Mouse (Mus musculus): ENCODE measurements around the gene Cadps. TPM values are rescaled to one million over a fixed set of nuclear protein-coding genes. Genes with fewer than 3 reads are reported as not detected.

The Cadps gene
- polyA plus RNA-seq, 1 experiment from 2014 or later = 0.06 TPM

- no peaks in the 10 kb centered on the region for H3K4me1 ChIP-seq
- no peaks in the 10 kb centered on the region for H3K27me3 ChIP-seq (replicated peaks)
- no peak overlapping the region for H3K9ac ChIP-seq
- no peaks in the 10 kb centered on the region for H3K36me3 ChIP-seq
- no peak for ATAC-seq
- no peak overlapping the region for H3K27ac ChIP-seq
- H3K9me3 ChIP-seq (replicated peaks) = no peaks in the 10 kb centered on the region
- 79% methylated on average over 6 of the region's 6 CpGs for WGBS (ENCODE audit: insufficient replicate concordance)
- no peak overlapping the region for H3K4me2 ChIP-seq
- H3K4me3 ChIP-seq = no peak overlapping the region
These were observed 374.0 kb downstream of the Cadps start for GRCm38 (mm10) chr14:12448883-12449282.

GRCm38 (mm10) chr14:12441019-12441418, 381.9 kb downstream of the Cadps start:
- Histone ChIP-seq H3K27me3 (replicated peaks) (no peaks in the 10 kb centered on the region), H3K4me2 (no peak overlapping the region), H3K36me3 (no peaks in the 10 kb centered on the region), H3K27ac (no peak overlapping the region), H3K4me3 (no peak overlapping the region), H3K9me3 (replicated peaks) (no peaks in the 10 kb centered on the region), H3K9ac (no peak overlapping the region), H3K4me1 (no peaks in the 10 kb centered on the region)
- 70% methylated on average over 2 of the region's 2 CpGs for WGBS (ENCODE audit: insufficient replicate concordance)
- ATAC-seq = no peak

GRCm38 (mm10) chr14:12437976-12438375, 384.9 kb downstream of the Cadps start:
- H3K4me2 ChIP-seq = no peak overlapping the region
- no peak for ATAC-seq
- H3K27me3 ChIP-seq (replicated peaks) = no peaks in the 10 kb centered on the region
- H3K36me3 ChIP-seq = no peaks in the 10 kb centered on the region
- H3K9me3 ChIP-seq (replicated peaks) = no peaks in the 10 kb centered on the region
- no peak overlapping the region for H3K9ac ChIP-seq
- WGBS (ENCODE audit: insufficient replicate concordance) = 58% methylated on average over 4 of the region's 4 CpGs
- no peak overlapping the region for H3K4me3 ChIP-seq
- no peaks in the 10 kb centered on the region for H3K4me1 ChIP-seq
- no peak overlapping the region for H3K27ac ChIP-seq

GRCm38 (mm10) chr14:12437422-12437821, 385.5 kb downstream of the Cadps start:
- no peak overlapping the region for H3K4me2 ChIP-seq

GRCm38 (mm10) chr14:12436903-12437368, 385.9 kb downstream of the Cadps start:
- ATAC-seq = no peak

More at GRCm38 (mm10) chr14:12437422-12437821, 385.5 kb downstream of the Cadps start:
- H3K27ac ChIP-seq = no peak overlapping the region
- H3K9ac ChIP-seq = no peak overlapping the region
- H3K4me3 ChIP-seq = no peak overlapping the region
- no peaks in the 10 kb centered on the region for H3K9me3 ChIP-seq (replicated peaks)
- 68% methylated on average over 7 of the region's 7 CpGs for WGBS (ENCODE audit: insufficient replicate concordance)
- ATAC-seq = no peak
- H3K27me3 ChIP-seq (replicated peaks) = no peaks in the 10 kb centered on the region
- H3K36me3 ChIP-seq = no peaks in the 10 kb centered on the region
- no peaks in the 10 kb centered on the region for H3K4me1 ChIP-seq

GRCm38 (mm10) chr14:12428021-12428654, 394.7 kb downstream of the Cadps start:
- H3K36me3 ChIP-seq = no peaks in the 10 kb centered on the region
- H3K27me3 ChIP-seq (replicated peaks) = no peaks in the 10 kb centered on the region
- H3K4me2 ChIP-seq = no peak overlapping the region
- ATAC-seq = no peak
- no peak overlapping the region for H3K4me3 ChIP-seq
- no peak overlapping the region for H3K9ac ChIP-seq
- no peaks in the 10 kb centered on the region for H3K9me3 ChIP-seq (replicated peaks)
- 65% methylated on average over 8 of the region's 8 CpGs for WGBS (ENCODE audit: insufficient replicate concordance)
- H3K27ac ChIP-seq = no peak overlapping the region
- no peaks in the 10 kb centered on the region for H3K4me1 ChIP-seq

More at GRCm38 (mm10) chr14:12436903-12437368, 385.9 kb downstream of the Cadps start:
- H3K4me1 ChIP-seq = no peaks in the 10 kb centered on the region
- H3K4me3 ChIP-seq = no peak overlapping the region
- no peaks in the 10 kb centered on the region for H3K27me3 ChIP-seq (replicated peaks)
- H3K27ac ChIP-seq = no peak overlapping the region
- no peaks in the 10 kb centered on the region for H3K9me3 ChIP-seq (replicated peaks)
- no peaks in the 10 kb centered on the region for H3K36me3 ChIP-seq
- WGBS (ENCODE audit: insufficient replicate concordance) = 72% methylated on average over 14 of the region's 14 CpGs
- no peak overlapping the region for H3K4me2 ChIP-seq
- no peak overlapping the region for H3K9ac ChIP-seq

- no peak overlapping the region for H3K4me3 ChIP-seq
- no peak for ATAC-seq
- 39% methylated on average over 6 of the region's 6 CpGs for WGBS (ENCODE audit: insufficient replicate concordance)
- no peaks in the 10 kb centered on the region for H3K4me1 ChIP-seq
- no peaks in the 10 kb centered on the region for H3K36me3 ChIP-seq
- H3K9me3 ChIP-seq (replicated peaks) = no peaks in the 10 kb centered on the region
- H3K27ac ChIP-seq = no peak overlapping the region
- no peaks in the 10 kb centered on the region for H3K27me3 ChIP-seq (replicated peaks)
- no peak overlapping the region for H3K4me2 ChIP-seq
- H3K9ac ChIP-seq = no peak overlapping the region
These were observed 397.6 kb downstream of the Cadps start for GRCm38 (mm10) chr14:12425311-12425710.

- Histone ChIP-seq H3K27ac (no peak overlapping the region), H3K9me3 (replicated peaks) (no peaks in the 10 kb centered on the region), H3K27me3 (replicated peaks) (no peaks in the 10 kb centered on the region), H3K4me2 (no peak overlapping the region), H3K9ac (no peak overlapping the region), H3K36me3 (no peaks in the 10 kb centered on the region), H3K4me3 (no peak overlapping the region), H3K4me1 (no peaks in the 10 kb centered on the region)
- no peak for ATAC-seq
- WGBS (ENCODE audit: insufficient replicate concordance) = 73% methylated on average over 12 of the region's 12 CpGs
These were observed 412.6 kb downstream of the Cadps start for GRCm38 (mm10) chr14:12410276-12410675.

GRCm38 (mm10) chr14:12409811-12410210, 413.1 kb downstream of the Cadps start:
- Histone ChIP-seq H3K27me3 (replicated peaks) (no peaks in the 10 kb centered on the region), H3K4me2 (no peak overlapping the region), H3K4me1 (no peaks in the 10 kb centered on the region), H3K27ac (no peak overlapping the region), H3K9ac (no peak overlapping the region), H3K36me3 (no peaks in the 10 kb centered on the region), H3K9me3 (replicated peaks) (no peaks in the 10 kb centered on the region), H3K4me3 (no peak overlapping the region)
- ATAC-seq = no peak
- 60% methylated on average over 3 of the region's 3 CpGs for WGBS (ENCODE audit: insufficient replicate concordance)

GRCm38 (mm10) chr14:12406588-12406987, 416.3 kb downstream of the Cadps start:
- ATAC-seq = no peak
- 70% methylated on average over 10 of the region's 10 CpGs for whole genome bisulfite sequencing (ENCODE audit: insufficient replicate concordance)

GRCm38 (mm10) chr14:12405201-12405600, 417.7 kb downstream of the Cadps start:
- H3K27ac ChIP-seq = no peak overlapping the region
- ATAC-seq = no peak
- H3K9me3 ChIP-seq (replicated peaks) = no peaks in the 10 kb centered on the region
- H3K4me3 ChIP-seq = no peak overlapping the region
- H3K9ac ChIP-seq = no peak overlapping the region
- no peaks in the 10 kb centered on the region for H3K36me3 ChIP-seq
- H3K4me2 ChIP-seq = no peak overlapping the region
- no peaks in the 10 kb centered on the region for H3K27me3 ChIP-seq (replicated peaks)
- H3K4me1 ChIP-seq = no peaks in the 10 kb centered on the region
- 51% methylated on average over 5 of the region's 5 CpGs for WGBS (ENCODE audit: insufficient replicate concordance)

More at GRCm38 (mm10) chr14:12406588-12406987, 416.3 kb downstream of the Cadps start:
- Histone ChIP-seq H3K4me1 (no peaks in the 10 kb centered on the region), H3K9me3 (replicated peaks) (no peaks in the 10 kb centered on the region), H3K4me2 (no peak overlapping the region), H3K27me3 (replicated peaks) (no peaks in the 10 kb centered on the region), H3K9ac (no peak overlapping the region), H3K4me3 (no peak overlapping the region), H3K27ac (no peak overlapping the region), H3K36me3 (no peaks in the 10 kb centered on the region)

GRCm38 (mm10) chr14:12404724-12405123, 418.2 kb downstream of the Cadps start:
- no peak for ATAC-seq
- no peaks in the 10 kb centered on the region for H3K27me3 ChIP-seq (replicated peaks)
- no peaks in the 10 kb centered on the region for H3K36me3 ChIP-seq
- H3K4me2 ChIP-seq = no peak overlapping the region
- no peak overlapping the region for H3K9ac ChIP-seq
- H3K9me3 ChIP-seq (replicated peaks) = no peaks in the 10 kb centered on the region
- 57% methylated on average over 3 of the region's 3 CpGs for WGBS (ENCODE audit: insufficient replicate concordance)
- no peak overlapping the region for H3K4me3 ChIP-seq
- no peak overlapping the region for H3K27ac ChIP-seq
- H3K4me1 ChIP-seq = no peaks in the 10 kb centered on the region

GRCm38 (mm10) chr14:12404052-12404451, 418.8 kb downstream of the Cadps start:
- Histone ChIP-seq H3K27me3 (replicated peaks) (no peaks in the 10 kb centered on the region), H3K4me2 (no peak overlapping the region), H3K27ac (no peak overlapping the region), H3K4me3 (no peak overlapping the region), H3K9ac (no peak overlapping the region), H3K36me3 (no peaks in the 10 kb centered on the region), H3K9me3 (replicated peaks) (no peaks in the 10 kb centered on the region), H3K4me1 (no peaks in the 10 kb centered on the region)
- 55% methylated on average over 3 of the region's 3 CpGs for WGBS (ENCODE audit: insufficient replicate concordance)
- no peak for ATAC-seq
